In the genomic region with DNA sequence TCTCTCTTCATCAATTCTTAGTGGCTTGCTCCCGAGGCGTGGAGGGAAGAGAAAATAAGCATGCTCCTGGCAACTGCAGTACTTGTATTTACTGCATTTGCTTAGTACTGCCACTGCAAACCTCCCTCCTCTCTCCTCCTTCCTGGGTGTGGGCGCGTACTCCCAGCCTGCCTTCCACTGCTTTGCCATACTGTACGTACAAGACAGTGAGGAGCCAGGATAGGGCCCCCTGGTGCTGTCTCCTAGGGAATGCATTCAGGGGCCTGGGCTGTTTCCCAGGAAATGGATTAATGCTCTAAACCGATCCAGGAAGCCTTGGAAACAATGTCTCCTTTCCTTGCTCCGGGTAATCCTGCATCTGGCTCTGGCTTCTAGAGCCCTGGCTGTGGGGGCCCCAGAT, we compare ENCODE assay signal across 9 mouse cellular contexts. TPM values are rescaled to one million over a fixed set of nuclear protein-coding genes. Genes with fewer than 3 reads are reported as not detected.
A peak's percentile ranks its signal among the peaks of the same experiment; 100 is the strongest.
DNase-seq lines count a peak whose midpoint lies in the region; ATAC-seq and TF ChIP-seq lines count a peak whose summit lies in the region.
"Had no signal": no experiment of that assay in that cellular context is flagged by ENCODE, and none has a peak within 500 bp of the region (broad histone marks: within the 10 kb centered on the region; RNA-seq: fewer than 3 reads in every experiment).

No protein-coding gene starts in this region.

- 22% methylated on average over 7 of the region's 7 CpGs for WGBS in lung, embryonic 14.5 days
- WGBS in lung, adult 2 months: 32% methylated on average over 7 of the region's 7 CpGs

- no peaks in the 10 kb centered on the region for H3K36me3 ChIP-seq in lung, embryonic 14.5 days (ENCODE audit: insufficient read depth)
- H3K36me3 ChIP-seq: limb, embryonic 12.5 days had no signal

- peak; percentile 19; the same call in 1 of the 2 replicates for TF ChIP-seq CTCF in lung, embryonic 14.5 days (IDR thresholded peaks at IDR 0.05; ENCODE audit: low read depth)
- TF ChIP-seq CTCF in lung, adult 2 months (IDR thresholded peaks at IDR 0.05; ENCODE audit: insufficient read depth, low read length): no peak

- H3K4me2 ChIP-seq in lung, embryonic 14.5 days: no peak overlapping the region
- H3K4me2 ChIP-seq: limb, embryonic 12.5 days had no signal

- no peak for ATAC-seq in lung, embryonic 14.5 days (ENCODE audit: insufficient read depth)

- H3K4me3 ChIP-seq in lung, embryonic 14.5 days (ENCODE audit: low read depth, low read length): no peak overlapping the region
- H3K4me3 ChIP-seq in lung, adult 2 months (replicated peaks; ENCODE audit: extremely low read depth, low read depth, low read length): no peak overlapping the region
- H3K4me3 ChIP-seq: limb, embryonic 12.5 days had no signal

- H3K4me1 ChIP-seq in lung, embryonic 14.5 days (ENCODE audit: insufficient read depth): no peaks in the 10 kb centered on the region
- H3K4me1 ChIP-seq in lung, adult 2 months (ENCODE audit: control insufficient read depth, insufficient read depth, low read length): no peaks in the 10 kb centered on the region

- no peak overlapping the region for H3K27ac ChIP-seq in lung, embryonic 14.5 days (ENCODE audit: low read depth)
- H3K27ac ChIP-seq: limb, embryonic 12.5 days had no signal

- no peaks in the 10 kb centered on the region for H3K9me3 ChIP-seq in lung, embryonic 14.5 days (ENCODE audit: low read depth, low read length)
- H3K9me3 ChIP-seq: limb, embryonic 12.5 days had no signal

- no peak for TF ChIP-seq POLR2A in lung, adult 2 months (IDR thresholded peaks at IDR 0.05; ENCODE audit: borderline replicate concordance, extremely low read depth, low read depth, low read length)

- H3K27me3 ChIP-seq in lung, embryonic 14.5 days (ENCODE audit: insufficient read depth, low read length): peaks cover 51% of the 10 kb centered on the region

- H3K9ac ChIP-seq in lung, embryonic 14.5 days: no peak overlapping the region
- H3K9ac ChIP-seq: limb, embryonic 12.5 days had no signal

- intact Hi-C loops in left cerebral cortex, postnatal 10 days (cut with DNase I): loop anchor here (5.0 kb wide), 1 partner anchor 44 kb away; no protein-coding TSS in a partner anchor

- DNase-seq in lung, embryonic 14.5 days: peak; percentile 33
- DNase-seq in lung, adult 2 months: no peak
- DNase-seq in frontal cortex, postnatal 36 days (ENCODE audit: low spot score in 2 of 2): peak; percentile 72 to 84
- DNase-seq in left cerebral cortex, postnatal 10 days (ENCODE audit: extremely low spot score in 1 of 2, low spot score in 2 of 2): peak; percentile 68 to 86
- DNase-seq in right cerebral cortex, postnatal 25 days: peak; percentile 79
- no peak for DNase-seq in adipocyte (ENCODE audit: low spot score)
- no peak for DNase-seq in heart, adult 18-20 months
- DNase-seq in thymus, postnatal 36 days: no peak

RNA-seq across cellular contexts. Expression of a gene that starts 3.6 kb away (rescaled TPM):
- 0.81 and 0.88 TPM in 2 replicates for polyA plus RNA-seq in lung, embryonic 14.5 days (2014; fragmentation: Nextera tagmentation; extraction: Ambion mirVana)
- 0.31 and 0.41 TPM in 2 replicates for polyA plus RNA-seq in lung, adult 2 months (2012; rRNA removed)
- 100 to 1,000 TPM; 175 TPM for total RNA-seq in left cerebral cortex, postnatal 10 days (2021)
- total RNA-seq in heart, adult 18-20 months (2021): under 1 TPM; 0.15 to 0.39 TPM

RNA-seq across cellular contexts. Expression of a gene that starts 27.6 kb away (rescaled TPM):
- 50.3 and 54.5 TPM in 2 replicates for polyA plus RNA-seq in lung, embryonic 14.5 days (2014; fragmentation: Nextera tagmentation; extraction: Ambion mirVana)
- polyA plus RNA-seq in lung, adult 2 months (2012; rRNA removed): 82.2 and 99.6 TPM in 2 replicates
- total RNA-seq in left cerebral cortex, postnatal 10 days (2021): 100 to 1,000 TPM; 120 to 128 TPM
- 10 to 100 TPM; 50.9 to 54.4 TPM for total RNA-seq in heart, adult 18-20 months (2021)

Comparison
In these comparisons a context has a peak if more than half of its experiments do, and no peak if none do; other contexts are left out.
1. DNase-seq: peak in lung, embryonic 14.5 days (single experiment), frontal cortex, postnatal 36 days (2 of 2), left cerebral cortex, postnatal 10 days (2 of 2) and right cerebral cortex, postnatal 25 days (single experiment); none in lung, adult 2 months (single experiment), adipocyte (single experiment), heart, adult 18-20 months (0 of 2) and thymus, postnatal 36 days (0 of 2).
2. RNA of a gene that starts 3.6 kb away (total RNA-seq): 175 TPM in left cerebral cortex, postnatal 10 days; 0.15 to 0.39 TPM in heart, adult 18-20 months; every median in the first group is over 100 times any median in the second.